Mouse (Mus musculus) left cerebral cortex, adult 9 months (tissue): ENCODE results near the gene Prkci.

Source experiments
- DNase-seq, 2 experiments: peaks; one replicate each; pipeline ENCODE4 v3.0.0; 2022; ENCODE audit warnings: low spot score in 2 of 2

The Prkci gene

DNA sequence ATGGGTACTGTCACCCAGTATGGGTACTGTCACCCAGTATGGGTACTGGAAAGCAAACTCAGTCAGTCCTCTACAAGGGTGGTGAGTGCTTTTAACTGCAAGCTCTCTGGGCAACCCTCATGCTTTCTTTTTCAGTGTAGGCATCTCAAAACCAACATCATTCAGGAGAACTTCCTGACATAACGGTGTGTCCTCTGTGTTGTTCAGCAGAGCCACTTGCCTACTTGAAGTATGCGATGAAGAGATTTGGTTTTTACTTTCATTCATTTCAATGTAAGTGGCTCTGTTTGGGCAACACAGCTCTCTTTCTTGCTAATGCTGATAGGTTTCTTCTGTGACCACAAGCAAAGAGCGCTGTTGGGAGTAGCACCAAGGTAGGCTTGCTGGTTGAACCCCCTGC, 89.5 kb downstream of the Prkci start:
- DNase-seq: no peak

DNA sequence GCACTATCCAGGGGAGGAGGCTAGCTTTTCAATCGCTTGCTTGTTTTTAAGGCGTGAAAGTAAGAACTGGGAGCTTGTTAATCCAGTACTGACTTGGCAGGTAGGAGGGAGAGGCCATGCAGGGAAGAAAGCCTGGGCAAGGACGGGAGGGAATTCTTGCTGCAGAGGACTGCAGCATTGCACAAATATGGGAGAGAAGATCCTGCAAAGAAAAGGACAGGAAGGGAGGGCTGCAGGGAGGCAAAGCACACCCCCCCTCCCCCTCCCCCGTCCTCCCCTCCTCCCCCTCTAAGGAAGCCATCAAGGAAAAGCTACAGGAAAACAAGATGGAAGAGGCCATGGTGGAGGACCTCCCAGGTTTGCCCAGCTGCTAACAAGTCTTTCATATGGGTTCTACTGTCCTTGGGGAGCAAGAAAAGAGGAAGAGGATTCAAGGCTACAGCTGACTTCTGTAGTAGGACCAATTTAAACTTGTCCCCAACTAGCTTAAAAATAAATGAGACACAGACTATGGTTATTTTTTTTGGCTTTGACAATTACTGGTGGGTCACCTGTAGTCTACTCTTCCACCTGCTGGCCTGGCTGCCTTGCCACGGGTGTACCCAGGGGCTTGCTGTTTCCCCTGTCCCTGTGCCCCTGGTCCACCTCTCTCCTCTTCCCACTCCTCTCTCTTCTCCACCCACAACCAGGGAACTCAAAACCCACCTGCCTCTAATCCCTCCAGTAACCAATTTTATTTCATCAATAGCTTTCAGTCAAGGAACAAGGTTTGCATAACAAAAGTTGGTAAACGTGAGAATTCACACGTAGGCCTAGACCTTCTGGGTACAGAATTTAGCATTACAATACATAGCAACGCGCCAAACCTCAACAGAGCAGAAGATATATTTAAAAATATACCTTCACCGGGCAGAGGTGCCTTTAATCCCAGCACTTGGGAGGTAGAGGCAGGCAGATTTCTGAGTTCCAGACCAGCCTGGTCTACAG, 93.5 kb downstream of the Prkci start:
- no peak for DNase-seq

DNA sequence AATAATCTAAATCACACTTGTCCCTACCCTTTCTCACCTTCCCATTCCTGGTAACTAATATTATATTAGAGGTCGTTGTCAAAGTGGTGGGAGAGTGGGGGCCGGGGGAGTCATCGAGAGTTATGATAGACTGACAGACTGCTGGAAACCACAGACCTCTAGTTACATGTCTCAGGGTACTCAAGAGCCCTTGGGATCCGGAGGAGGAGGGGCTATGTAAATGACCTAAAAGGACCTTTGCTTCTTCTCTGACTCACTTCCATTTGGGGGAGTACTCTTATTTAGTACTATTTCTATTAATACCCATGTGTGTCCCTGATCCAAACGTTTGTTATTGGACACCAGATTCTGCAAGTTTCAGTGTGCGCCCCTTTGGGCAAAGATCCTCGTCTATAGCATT, 94.4 kb downstream of the Prkci start:
- DNase-seq: no peak

DNA sequence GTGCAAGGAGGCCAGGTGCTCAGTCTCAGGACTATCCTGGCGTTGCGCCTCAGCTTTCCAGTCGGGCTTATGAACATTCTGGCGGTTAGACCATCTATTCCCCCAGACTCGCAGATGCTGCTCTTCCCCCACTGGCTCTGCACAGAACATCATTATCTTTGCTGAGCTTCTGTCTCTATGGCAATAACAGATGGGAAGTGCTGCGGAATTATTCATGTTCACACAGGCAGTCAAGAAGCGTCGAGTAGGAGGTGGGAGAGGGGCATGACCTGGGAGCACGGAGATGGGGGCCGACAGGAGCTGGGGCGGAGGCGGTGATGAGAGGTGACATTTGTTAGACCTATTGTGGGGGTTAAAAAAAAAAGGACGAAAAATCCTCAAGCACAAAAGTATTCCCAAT, 97.6 kb downstream of the Prkci start:
- DNase-seq: peak; percentile 72 to 78

DNA sequence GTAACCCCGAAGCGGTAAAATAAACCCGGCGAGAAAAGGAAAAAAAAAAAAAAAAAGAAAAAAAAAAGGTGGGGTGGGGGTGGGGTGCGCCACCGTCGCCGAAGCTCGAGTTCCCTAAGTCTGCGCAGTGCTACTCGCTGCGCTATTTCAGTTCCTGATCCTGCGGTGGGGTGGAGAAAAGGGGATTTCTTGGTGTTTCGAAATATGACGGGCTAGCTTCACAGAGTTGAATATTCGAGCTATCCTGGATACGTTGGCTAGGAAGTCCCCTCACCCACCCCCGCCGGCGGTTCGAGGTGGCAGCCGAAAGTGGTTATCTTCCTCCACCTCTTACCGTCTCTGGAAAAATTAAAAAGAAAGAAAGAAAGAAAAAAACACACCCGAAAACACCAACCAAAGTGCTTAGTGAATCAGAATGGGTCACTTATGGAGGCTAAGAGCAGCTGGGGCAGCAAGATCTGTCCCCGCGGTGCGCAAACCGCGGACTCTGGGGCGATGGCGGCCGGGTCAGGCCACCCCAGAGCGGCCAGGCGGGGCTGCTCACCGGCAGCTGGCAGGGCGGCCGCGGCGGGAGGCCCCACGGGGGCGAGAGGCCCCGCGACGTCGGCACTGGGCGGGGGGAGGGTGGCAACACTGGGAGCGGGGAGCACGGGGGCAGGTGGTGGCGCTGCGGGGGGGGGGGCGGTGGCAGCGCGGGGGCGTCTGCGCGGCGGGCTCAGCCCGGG, 98.2 kb downstream of the Prkci start:
- peak; percentile 42 to 65 for DNase-seq

DNA sequence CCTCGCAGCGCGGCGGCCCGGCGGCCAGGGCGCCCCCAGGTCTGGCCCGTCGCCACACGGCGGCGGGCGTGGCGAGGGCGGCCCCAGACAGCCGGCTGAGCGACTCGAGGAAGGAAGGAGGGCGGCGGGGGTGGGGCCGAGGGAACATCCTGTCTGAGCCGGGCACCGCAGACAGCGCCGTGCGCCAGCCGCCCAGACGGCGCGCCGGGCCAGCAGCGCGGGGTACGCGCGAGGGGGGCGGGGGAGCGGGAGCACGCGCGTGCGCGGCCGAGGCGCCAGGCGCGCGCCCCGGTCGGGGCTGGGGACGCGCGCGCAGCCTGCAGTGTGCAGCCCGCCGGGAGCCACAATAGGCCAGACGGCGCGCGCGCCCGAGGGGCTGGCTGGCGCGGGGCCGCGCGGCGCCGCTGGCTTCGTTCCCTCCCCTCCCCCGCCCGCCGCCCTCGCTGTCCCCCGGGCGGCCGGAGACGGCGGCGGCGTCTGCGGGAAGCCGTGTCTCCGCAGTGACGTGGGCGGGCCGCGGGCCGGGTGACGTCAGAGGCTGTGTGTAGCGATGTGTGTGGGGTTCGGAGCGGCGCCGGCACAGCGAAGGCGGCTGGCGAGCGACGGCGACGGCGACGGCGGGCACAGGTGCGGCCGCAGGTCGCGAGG, 99.1 kb downstream of the Prkci start, which contains the start of gene Skil:
Gene Skil, plus strand, starts transcription at position 528 of the 648 bp plus-strand sequence.
- peak; percentile 79 to 92 for DNase-seq

DNA sequence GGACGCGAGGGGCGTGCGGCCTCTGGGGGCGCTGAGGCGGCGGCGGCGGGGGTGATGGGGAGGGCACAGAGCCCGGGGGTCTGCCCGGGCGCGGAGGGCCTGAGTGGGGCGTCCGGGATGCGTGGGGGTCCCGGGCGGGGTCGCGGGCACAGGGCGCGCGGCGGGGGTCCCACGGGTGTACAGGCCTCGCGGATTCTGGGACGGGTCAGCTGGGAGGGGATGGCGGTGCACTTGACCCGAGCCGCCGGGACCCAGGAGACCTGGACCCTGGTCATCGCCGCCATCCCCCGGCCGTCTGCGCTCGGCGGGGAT, 99.6 kb downstream of the Prkci start:
- no peak for DNase-seq

DNA sequence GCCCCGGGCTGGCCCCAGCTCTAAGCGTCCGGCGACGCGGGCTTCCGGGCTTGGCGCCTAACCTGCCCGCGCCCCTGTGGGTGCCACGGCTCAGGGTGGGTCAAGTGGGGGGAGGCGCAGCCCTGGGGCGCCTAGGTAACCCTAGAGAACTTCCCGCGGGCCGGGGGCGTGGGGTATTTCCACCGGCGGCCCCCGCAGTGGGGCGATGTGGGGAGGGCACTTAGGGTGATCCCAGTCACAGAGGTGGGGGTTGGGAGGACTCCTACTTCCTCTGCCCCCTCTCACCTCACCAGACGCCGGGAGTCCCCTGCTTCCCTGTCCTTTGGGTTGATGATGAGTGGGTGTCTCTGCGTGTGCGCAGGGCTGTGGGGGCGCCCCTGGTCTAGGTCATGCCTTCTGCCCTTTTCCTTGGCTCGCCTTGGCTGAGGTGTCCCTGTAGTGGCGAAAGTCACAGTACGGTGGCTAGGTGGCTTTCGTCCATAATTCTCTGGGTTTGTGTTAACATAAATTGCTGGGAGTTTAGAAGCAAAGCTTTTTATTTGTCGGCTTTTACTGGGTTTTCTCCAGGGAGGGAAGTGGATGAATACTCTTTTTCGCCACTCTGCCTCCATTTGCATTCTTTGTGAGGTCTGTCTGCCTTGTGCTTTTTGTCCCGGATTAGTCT, 100.1 kb downstream of the Prkci start:
- peak; percentile 36 to 42 for DNase-seq

DNA sequence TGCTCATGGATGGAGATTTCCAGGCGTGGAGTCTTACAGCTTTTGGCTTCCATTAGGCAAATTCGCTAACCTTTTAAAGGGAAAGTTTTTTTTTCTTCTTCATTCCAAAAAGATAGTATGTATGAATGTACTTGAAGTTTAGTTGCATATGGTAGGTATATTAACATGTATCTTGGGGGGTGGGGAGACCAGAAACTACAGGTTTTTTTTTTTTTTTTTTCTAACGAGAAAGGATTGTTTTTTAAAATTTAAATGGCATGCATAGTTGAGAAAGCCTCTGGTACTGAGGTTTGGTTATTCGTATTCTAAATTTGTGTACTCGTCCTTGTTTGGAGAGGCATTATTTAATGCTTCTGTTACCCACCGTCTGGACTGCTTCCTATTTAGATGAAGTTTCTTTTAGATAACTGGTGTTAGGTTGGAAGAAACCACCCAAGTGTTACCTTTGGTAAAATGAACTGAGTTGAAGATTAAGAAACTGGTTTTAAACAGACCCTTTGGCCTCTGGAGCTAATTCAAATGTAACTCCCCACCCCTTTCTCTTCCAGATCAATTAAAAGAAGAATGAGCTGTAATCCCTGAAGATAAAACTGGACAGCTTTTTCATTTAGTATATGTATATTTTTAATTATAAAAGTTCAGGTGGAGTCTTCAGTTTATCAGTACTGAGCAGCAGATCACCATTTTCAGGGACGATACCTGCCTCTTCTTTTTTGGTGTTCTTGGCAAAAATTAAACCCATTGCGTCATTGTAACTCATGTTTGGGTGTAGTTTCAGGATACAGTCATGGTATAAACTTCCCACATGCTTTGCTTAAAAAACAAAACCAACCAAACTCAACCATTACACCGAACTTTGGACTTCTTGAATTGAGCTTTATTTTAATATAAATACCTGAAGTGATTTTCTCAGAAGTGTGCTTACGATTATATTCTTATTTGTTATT, 100.9 kb downstream of the Prkci start:
- DNase-seq: no peak

DNA sequence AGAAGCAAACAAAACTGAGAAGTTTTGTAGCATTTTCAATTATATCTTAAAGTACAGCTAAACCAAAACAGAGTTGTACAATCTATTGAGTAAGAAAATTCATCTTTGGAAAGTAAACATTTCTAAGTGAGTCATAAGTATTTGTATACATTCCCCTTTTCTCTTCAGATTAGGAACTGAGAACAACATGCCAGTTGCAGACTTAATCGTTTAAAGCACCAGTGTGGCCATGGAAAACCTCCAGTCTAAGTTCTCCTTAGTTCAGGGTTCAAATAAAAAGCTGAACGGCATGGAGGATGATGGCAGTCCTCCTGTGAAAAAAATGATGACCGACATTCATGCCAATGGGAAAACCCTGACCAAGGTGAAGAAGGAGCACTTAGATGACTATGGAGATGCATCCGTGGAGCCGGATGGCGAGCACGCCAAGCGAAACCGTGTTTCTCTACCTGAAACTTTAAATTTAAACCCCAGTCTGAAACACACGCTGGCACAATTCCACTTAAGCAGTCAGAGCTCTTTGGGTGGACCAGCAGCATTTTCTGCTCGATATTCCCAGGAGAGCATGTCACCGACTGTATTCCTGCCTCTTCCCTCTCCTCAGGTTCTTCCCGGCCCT, 101.7 kb downstream of the Prkci start:
- no peak for DNase-seq

DNA sequence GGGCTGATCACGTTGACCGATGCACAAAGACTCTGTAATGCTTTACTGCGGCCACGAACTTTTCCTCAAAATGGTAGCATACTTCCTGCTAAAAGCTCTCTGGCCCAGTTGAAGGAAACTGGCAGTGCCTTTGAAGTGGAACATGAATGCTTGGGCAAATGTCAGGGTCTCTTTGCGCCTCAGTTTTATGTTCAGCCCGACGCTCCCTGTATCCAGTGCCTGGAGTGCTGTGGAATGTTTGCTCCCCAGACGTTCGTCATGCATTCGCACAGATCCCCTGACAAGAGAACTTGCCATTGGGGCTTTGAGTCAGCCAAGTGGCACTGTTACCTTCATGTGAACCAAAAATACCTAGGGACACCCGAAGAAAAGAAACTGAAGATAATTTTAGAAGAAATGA, 102.4 kb downstream of the Prkci start:
- DNase-seq: no peak

DNA sequence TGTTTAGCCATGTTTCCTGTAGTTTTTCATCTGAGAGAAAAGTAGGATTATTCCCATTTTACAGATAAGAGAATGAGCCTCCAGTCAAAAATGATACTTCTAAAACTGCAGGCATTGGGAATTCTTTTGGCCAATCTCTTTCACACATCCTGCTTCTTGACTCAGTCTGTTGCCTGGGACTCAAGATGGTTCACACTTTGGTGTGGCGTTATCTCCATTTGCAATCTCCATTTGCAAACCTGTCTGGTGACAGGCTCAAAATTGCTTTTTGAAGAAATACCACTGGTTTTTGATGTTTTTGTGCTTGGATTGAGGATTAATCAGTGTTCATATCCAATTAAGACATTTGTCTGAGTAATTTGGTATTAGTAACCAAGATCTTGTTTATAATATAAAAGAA, 103.0 kb downstream of the Prkci start:
- no peak for DNase-seq

DNA sequence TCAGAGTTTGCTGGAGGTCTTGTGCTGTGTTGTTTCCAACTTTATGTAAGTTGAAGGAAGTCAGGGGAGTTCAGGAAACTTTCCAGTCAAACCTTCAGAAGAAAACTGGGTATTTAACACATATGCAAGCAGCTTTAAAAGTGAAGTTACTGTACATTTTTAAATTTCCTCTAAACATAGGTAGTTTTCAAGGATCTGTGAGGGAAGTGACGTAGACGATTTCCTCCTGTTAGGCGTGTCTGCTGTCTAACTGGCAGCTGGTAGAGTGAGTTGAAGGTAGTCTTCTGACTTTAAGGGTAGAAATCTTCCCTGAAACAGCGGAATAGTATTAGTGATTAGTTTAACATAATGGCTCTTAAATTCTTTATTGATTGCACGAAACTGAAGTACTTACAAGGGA, 104.5 kb downstream of the Prkci start:
- DNase-seq: no peak

DNA sequence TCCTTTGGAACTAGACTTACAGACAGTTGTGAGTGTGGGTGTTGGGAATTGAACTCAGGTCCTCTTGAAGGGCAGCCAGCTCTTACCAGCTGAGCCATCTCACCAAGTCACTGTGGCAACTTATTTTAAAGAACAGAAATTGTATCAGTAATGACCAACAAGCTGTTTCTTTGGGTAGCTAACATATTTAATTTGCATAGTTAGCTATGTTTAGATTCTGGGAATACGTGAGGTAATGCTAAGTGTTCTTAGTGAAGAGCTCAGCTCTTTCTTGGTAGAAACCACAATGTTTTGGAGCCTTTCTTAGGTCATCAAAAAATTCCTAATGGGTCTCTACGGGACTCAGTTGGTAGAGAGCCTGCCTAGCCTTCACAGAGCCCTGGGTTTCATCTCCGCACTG, 105.3 kb downstream of the Prkci start:
- no peak for DNase-seq
